Mouse (Mus musculus) cerebellum, adult 9-10 months (tissue): ENCODE measurements around the gene Numa1.
"Not testable (repeated sequence)": the region's sequence is repeated elsewhere in the genome, so short reads cannot be mapped to it uniquely, and the experiment has no call there.

Source experiments
- DNase-seq: peaks from one replicate; pipeline ENCODE4 v3.0.0; 2022

Gene Numa1

DNA sequence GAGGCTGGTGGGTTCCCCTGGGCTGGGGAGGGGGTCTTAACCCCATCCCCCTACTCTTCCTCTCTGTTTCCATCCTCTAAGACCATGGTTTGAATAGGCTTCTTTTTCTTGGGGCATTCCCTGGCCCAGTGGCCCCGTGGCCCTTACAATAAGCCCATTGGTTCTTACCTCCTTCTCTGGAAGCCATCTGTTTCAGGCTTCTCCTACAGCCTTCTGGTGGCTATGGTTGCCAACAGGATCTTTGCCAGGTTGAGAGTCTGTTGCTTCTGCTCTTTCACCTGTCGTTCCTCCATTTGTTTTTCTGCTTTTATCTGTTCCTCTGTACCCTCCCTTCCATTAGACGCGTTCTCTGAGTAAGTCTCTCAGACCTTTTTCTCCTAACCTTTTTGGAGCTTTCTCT lies 3.7 kb downstream of the Numa1 start:
- peak; percentile 98 for DNase-seq

DNA sequence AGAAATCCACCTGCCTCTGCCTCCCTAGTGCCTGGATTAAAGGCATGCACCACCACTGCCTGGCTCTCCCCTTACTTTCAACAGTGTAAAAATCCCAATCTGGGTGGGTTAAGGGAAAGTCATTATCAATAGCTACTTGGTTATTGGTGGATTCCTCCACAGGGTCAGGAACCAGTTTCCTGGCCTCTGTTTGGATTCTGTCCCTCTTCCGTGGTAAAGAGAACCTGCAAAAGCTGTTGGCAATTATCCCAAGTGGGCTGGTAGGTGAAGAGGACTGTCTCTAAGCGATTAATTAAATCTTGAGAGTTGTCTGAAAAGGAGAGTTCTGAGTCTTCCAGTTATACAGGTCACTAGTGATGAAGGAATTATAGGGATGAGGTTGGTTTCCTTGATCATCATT lies 4.4 kb downstream of the Numa1 start:
- peak; percentile 74 for DNase-seq

DNA sequence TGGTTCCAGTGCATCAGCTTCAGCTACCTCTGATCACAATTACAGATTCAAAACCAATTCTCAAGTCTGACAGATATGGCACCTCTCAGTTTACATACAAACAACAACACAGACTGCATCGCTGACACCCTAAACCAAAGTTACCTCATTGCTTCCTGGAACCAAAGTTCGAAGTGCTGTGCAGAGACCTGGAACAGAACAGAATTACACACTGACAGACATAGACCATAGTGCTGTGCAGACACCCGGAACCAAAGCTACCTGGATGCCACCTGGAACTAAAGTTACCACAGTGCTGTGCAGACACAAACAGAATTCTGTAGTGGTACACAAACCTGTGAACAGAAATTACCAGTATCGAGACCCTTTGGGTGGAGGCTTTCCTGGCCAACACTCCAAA lies 5.8 kb downstream of the Numa1 start:
- no peak for DNase-seq

DNA sequence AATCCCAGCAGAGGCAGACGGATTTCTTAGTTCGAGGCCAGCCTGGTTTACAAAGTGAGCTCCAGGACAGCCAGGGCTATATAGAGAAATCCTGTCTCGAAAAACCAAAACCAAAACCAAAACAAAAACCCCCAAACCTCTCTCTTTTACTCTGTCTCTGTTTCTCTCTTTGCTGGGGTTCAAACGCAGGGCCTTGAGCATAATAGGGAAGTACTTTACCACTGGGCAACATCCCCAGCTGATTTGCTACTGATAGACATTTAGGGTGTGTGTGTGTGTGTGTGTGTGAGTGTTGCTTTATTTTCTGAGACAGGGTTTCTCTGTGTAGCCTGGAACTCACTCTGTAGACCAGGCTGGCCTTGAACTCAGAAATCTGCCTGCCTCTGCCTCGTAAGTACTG lies 15.1 kb downstream of the Numa1 start:
- DNase-seq = not testable (repeated sequence)

DNA sequence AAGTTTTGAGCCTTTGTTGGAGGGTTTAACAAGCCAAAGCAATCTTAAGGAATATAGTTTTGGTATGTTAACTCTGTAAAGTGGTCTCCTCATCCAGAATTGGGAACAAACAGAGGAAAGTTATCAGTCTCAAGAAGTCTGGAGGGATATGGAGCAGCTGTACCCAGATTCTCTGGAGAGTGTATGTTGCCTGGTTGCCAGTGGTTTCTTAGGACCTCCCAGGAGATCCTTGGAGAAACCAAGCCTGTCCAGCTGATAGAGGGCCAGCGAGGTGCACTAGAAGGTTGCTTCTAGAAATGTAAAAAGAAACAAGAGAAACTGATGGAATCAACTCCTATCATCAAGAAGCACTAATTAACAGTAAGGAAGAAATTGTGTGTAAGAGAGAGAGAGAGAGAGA lies 17.7 kb downstream of the Numa1 start:
- no peak for DNase-seq

DNA sequence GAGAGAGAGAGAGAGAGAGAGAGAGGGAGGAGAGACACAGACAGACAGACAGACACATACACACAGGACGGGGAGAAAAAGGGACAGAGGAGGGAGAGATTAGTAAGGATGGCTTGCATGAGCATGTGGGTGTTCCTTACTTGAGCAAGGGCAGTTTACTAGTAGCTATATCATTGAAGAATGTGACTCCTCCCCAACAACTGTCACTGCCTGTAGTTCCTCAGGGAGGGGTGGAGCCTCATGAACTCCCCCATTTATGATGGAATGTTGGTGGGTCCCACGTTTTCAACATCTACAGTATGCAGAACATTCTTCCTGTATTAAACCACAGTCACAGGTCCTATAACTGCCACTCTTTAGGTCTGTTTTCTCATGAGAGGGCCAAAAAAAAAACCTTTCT lies 18.2 kb downstream of the Numa1 start:
- DNase-seq = no peak

DNA sequence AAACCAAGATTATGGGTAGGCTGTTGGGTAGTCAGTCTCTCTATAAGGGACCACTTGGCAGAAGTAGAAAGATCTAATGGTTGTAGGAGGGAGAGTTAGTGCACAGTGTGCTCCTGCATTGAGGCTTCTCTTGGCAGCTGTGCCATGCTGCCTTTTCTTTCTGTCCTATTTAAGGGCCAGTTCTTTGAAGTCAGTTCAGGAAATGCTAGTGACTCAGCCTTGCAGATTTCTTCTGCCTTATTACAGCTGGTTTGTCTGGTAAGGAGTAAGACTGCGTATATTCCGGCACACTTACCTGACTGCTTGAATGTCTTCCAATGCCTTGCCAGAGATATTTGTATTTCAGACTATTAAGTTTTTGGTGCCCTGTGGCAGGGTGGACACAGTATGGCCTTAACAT lies 20.3 kb downstream of the Numa1 start:
- DNase-seq = no peak

DNA sequence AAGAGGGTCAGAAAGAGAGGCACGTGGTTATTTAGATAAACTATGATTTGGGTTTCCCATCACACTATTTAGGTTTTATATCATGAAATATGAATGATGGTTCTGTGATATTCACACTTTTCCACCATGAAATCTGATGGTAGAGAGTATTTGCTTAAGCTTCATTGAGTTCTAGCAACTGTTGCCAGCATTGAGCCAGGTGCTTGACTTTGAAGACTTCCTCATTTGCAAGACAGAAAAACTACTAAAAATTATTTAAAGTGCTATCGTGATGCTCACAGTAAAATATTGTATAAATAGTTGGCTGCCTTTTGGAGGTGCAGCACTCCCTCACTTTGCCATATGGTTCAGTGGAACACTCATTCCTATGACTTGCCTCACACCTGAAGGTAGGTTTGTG lies 21.4 kb downstream of the Numa1 start:
- no peak for DNase-seq

DNA sequence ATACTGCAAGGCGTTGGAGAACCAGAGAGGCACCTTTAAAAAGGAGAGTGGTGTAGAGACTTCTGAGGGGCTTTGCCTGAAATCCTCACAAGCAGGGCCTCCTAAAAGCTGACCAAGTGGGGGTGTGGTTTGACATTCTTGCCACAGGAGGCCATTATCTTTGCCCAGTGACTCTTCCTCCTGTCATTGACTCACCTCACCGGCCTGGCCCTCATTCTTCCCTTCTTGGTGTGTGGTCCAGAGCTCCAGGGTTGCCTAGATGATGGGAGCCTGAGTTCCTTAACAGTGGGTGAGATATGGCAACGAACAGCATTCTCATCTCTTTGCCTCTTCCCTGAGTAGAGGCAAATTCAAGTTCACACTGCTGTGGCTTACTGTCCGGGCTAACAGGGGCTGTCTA lies 22.0 kb downstream of the Numa1 start:
- DNase-seq = no peak

DNA sequence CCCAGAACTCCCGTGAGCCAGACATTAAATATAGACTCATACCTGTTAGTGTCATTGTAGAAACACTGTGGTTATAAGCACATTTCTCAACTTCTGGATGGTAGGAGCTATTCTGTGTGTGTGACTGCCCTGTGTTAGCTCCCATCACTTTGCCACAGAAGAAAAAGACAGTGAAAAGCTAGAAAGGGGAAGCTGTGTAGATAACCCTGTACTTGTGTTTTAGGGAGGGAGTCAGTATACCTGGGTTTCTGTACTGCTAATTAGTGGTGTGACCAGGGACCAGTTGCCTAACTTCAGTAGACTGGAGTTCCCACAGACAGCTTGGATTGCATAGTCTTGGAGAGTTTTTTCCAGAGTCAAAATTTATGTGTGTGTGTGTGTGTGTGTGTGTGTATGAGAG lies 22.6 kb downstream of the Numa1 start:
- no peak for DNase-seq

DNA sequence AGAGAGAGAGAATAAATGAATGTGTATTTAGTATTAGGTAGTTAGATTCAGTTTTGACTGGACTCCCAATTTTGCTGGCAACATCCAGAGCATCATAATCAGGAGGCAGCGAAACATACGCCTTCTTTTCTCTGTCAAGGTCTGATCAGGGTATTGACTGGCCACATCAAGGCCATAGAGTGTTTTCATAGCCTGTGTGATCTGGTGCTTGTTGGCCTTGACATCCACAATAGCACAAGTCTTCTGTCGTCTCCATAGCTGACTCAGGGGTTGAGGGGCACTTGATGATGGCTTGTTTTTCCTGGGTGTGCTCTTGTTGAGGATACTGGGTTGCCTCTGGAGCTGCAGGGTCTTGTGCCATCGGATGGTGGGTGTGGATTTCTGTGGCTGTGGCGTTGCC lies 23.0 kb downstream of the Numa1 start:
- no peak for DNase-seq

DNA sequence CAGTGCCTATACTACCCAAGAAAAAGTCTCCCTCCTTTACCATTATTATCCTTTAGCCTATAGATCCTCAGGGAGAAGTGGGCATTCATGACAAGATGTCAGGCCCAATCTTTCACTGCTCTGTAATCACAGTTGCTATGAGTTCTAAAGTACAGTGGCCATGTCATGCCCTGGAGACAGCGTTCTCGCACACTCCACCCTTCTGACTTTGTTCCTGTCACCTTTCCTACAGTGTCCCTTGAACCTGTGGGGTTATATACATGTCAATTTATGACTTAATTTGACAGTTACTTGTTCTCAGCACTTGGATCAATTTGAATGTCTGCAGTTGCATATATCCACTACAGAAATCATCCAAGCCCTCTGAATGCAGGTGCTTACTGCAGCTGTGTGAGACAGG lies 28.9 kb downstream of the Numa1 start:
- no peak for DNase-seq

DNA sequence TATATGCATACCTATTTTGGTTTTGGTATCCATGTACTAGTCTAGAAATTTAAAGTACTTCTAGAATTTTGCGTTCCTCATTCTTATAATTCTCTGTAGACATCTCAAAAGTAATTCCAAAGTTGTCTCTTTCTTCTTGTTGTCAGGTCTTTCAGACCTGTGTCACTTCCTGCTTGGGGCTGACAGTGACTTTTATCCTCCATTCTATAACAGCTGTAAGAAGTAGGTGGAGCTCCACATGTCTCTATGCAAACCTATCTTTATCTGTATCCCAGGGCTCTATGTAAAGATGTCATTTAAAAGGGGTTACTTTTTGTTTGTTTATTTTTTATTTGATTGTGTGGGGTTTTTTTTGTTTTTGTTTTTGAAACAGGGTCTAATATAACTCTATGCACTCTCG lies 29.7 kb downstream of the Numa1 start:
- DNase-seq = no peak

DNA sequence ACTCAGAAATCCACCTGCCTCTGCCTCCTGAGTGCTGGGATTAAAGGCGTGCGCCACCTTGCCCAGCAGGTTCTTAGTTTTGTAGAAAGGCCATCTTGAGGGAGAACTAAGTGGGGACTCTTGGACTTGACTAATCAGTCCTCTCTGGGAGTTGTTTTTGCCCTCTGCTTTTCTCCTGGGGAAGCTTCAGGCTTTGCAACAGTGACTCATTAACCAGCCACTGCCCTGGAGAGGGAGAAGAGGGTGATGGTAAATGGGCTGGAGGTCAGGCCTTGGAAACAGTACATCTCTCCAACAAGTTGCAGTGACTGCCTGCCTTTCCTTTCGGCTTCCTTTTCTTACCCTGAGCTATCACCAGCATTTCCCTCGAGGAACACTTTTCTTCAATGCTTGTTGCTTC lies 30.6 kb downstream of the Numa1 start:
- no peak for DNase-seq

DNA sequence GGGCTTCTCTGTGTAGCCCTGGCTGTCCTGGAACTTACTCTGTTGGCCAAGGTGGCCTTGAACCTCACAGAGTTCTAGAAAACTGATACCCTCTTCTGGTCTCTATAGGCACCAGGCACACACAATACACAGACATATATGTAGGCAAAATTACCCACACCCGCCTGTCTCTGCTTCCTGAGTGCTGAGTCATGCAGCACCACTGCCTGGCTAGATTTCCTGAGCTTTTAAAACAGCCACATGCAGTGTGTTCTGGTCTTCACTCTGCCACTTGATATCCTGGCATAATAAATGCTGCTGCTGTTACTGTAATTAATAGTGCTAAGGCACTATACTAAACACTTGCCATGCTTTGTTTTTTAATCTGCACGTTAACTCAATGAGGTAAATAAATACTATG lies 31.7 kb downstream of the Numa1 start:
- no peak for DNase-seq

DNA sequence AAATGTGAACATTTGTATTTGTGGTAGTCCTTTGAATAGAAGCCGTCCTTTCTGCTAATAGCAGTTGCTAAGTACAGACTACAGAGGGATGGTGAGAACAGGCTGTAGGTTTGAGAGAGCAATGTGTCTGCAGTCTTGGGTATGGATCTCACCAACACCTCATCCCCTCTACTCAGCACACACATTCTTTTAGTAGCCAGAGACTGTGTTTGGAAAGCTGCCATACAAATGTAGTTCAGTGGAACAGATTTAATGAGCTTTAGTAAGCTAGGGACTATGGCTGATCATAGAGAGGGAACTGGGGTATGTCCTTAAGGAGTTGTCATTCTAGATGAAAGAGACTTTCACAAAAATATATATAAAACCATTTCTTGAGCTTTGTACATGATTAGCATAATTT lies 33.3 kb downstream of the Numa1 start:
- DNase-seq = no peak

DNA sequence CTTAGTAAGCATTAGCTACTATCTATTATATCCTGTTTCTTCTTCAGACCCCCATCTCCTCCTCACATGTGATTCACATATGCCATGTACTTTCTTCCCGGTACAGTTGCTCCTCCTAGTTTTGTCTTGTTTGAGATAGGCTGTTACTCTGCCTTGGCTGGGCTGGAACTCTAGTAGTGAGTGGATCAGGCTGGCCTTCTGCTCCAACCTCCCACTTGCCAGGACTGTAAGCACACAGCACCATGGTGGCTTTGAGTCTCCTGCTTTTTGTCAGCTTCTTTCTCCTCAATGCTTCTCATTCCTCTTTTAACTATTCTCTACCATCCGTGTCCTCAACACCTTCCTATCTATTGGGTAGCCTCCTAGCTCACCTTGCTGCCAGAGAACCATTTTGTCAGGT lies 34.8 kb downstream of the Numa1 start:
- DNase-seq = peak; percentile 60

DNA sequence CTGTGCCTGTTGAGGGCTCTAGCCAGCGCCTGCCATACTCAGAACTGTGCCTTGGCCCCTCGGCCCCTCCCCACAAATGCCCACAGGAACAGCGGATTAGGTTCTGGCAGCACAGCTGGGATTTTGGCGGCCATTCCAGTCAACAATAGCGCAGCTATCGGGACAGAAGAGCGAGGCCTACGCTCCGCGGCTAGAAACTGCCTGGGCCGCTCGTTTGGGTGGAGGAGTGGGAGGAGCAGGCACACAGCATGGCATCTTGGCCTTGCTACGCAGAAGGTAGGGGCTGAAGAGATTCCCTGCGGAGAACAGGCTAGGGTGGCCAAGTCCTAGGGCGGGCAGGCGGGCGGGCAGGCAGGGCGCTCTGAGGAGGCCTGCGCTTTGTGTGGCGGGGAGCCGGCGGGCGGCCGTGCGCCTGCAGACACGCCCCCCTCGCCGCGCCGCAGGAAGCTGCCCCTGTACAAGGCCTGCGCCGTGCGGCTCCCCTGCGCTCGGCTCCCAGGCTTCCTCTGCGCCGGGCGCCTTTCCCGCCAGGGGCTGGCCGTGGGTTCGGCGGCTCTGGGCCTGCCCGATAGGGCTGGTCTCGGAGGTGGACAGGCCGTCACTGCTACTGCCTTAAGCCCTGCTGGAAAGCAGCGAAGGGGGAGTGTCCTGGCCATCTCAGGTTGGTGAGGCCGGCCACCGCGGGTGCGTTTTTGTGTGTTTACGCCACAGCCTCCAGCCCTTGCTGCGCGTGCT lies 36.0 kb downstream of the Numa1 start:
- DNase-seq = peak; percentile 89

DNA sequence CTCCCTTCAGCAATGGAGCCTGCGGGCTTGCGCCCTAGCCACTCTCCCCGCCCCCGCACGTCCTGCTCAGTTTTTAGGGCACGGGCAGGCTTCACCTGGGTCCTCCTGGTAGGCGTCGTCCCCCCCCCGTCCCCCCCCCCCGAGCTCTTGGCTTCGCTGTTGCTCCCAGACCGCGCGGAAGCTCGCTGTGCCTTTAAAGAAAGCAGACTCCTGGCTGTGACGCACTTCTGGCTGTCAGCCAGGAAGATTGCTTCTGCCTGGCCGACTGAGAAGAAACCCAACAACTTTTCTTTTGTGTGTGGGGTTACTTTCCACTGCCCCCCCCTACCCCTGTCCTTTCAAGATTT lies 36.5 kb downstream of the Numa1 start:
- DNase-seq = peak; percentile 92

DNA sequence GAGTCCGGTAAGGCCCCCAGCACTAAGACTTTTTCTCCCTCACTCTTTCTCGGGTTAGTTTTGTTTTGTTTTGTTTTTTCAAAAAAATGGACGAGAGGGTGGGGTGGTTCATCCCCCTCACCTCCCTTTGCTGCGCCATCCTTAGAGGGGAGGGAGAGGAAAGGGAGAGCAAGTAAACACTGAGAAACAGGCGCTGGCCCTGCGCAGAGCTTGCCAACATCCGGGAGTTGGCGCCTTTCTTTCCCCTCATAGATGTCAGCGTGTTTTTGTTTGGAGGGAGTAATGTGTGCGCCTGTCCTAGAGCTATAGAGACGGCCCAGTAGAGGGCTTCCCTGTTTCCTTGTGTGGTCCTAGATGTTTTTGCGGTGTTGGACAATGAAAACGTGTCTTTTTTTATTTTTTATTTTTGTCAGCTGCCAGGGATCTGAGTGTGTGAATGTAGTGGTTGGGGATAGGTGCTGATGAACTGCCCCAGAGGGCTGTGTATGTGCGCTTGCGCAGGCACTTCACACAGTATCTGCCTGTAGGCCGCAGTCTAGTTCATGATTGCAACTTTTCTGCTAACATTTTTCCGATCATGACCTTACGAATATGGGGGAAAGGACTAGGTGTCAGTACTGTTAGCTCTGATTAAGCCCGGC lies 37.0 kb downstream of the Numa1 start:
- peak; percentile 89 for DNase-seq

DNA sequence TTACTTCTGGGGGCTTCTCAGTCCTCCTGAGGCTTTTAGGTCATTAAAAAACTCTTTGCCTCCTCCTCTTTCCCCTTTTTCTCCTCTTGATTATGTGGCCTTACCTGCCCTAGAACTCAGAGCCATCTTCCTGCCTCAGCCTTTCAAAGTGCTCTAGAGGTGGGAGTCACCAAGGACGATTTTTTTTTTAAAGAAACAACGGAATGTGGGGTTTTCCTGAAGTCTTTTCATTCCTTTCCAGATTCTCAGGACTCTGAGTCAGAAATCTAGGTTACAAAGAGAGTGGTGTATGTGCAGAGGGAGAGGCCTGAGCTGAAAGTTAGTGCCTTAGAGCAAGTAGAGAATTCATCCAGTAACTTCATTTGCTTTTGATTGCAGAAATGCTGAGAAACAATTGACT lies 37.8 kb downstream of the Numa1 start:
- DNase-seq = no peak

DNA sequence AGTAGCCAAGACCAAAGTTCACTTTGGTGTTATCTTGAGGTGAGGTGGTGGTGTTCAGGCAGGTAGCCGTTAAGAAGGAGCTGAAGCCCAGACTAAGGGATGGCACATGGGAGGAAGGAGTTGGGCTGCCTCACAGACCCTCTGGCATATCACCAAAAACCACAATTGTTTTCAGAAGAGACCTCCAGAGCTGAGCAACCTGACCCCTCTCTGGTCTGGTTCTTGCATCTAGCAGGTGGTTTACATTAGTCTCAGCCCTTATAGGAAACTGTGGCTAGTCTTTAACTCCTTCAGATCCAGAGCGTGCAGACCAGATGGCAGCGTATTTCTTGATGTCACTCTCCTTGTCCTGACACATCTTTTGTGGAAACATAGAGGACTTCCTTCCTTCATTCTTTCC lies 39.8 kb downstream of the Numa1 start:
- DNase-seq = peak; percentile 47

DNA sequence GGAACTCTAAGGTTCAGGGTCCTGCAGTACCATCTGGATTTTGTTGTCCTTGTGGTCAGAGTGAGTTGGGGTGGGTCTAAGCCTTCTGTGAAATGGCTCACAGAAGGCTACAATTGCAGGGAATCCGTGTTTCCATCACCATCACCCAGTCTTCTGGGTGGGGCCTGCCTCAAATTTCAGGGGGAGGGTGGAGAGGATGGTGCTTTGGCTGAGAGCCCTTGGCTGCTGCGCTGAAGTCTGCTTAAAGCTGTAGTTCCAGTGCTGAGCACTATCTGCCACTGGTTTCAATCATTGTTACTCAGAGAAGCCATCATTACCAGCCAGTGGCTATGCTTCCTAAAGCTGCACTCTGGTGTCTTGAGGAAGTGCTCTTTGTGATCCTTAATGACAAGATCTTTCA lies 40.6 kb downstream of the Numa1 start:
- DNase-seq = peak; percentile 55

DNA sequence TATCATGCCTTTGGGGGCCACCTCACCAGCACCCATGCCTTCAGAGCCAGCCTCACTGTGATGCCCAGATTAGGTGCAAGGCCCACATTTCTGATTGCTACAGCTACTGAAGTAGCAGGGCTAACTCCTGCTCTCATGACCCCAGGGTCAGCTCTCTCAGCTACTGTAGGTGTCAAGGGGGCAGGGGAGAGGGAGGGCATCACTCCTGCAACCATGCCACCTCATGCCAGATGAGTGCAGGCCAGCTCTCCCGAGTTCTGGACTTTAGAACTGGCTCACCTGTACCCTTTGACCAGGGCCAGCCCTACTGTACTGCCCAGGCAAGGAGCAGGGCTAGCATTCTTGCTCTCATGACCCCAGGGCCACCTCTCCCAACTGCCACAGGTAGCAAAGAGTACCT lies 48.8 kb downstream of the Numa1 start:
- DNase-seq = no peak

DNA sequence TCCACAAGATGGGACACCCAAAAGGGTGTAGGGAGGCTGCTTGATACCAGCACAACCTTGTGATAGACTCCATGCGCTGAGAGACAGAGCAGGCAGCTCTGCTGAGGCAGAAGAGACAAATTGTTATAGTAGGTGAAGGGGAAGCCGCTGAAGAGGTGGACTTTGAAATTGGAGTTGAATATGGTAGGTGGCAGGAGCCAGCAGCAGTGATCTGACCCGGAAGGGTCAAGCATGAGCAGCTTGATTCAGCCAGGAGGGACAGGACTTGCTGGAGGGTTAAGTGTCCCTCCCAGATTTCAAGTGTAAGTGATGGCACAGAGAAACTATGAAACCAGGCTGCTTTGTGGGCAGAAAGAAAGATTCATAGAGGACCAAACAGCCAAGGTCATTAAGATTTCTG lies 51.2 kb downstream of the Numa1 start:
- no peak for DNase-seq
